Mouse (Mus musculus) cerebellum, postnatal 10 days (tissue): ENCODE data around the gene Ankrd12.
A peak's percentile ranks its signal among the peaks of the same experiment; 100 is the strongest.
"Not testable (repeated sequence)": the region's sequence is repeated elsewhere in the genome, so short reads cannot be mapped to it uniquely, and the experiment has no call there.

ENCODE experiments used
- DNase-seq, 2 experiments: peaks; one replicate each; pipeline ENCODE4 v3.0.0; 2021; ENCODE audit warnings: mixed read lengths in 2 of 2

The Ankrd12 gene

GRCm38 (mm10) chr17:66077437-66077850 lies 555 bp upstream of the Ankrd12 start:
- DNase-seq = no peak

- peak; percentile 70 to 72 for DNase-seq
These were observed 538 bp downstream of the Ankrd12 start for GRCm38 (mm10) chr17:66076174-66076927.

- peak in 1 of 2 experiments; percentile 10 for DNase-seq
These were observed 1.1 kb downstream of the Ankrd12 start for GRCm38 (mm10) chr17:66075827-66076173.

- DNase-seq = no peak
These were observed 2.9 kb downstream of the Ankrd12 start for GRCm38 (mm10) chr17:66073971-66074370.

- DNase-seq = not testable (repeated sequence)
These were observed 7.9 kb downstream of the Ankrd12 start for GRCm38 (mm10) chr17:66069036-66069435.

- no peak for DNase-seq
These were observed 11.8 kb downstream of the Ankrd12 start for GRCm38 (mm10) chr17:66065115-66065514.

GRCm38 (mm10) chr17:66061241-66061938 lies 15.5 kb downstream of the Ankrd12 start:
- no peak for DNase-seq

- no peak for DNase-seq
These were observed 18.7 kb downstream of the Ankrd12 start for GRCm38 (mm10) chr17:66058160-66058559.

GRCm38 (mm10) chr17:66057145-66057544 lies 19.7 kb downstream of the Ankrd12 start:
- DNase-seq = no peak

GRCm38 (mm10) chr17:66053349-66053748 lies 23.5 kb downstream of the Ankrd12 start:
- DNase-seq = no peak

- no peak for DNase-seq
These were observed 28.1 kb downstream of the Ankrd12 start for GRCm38 (mm10) chr17:66048795-66049194.

GRCm38 (mm10) chr17:66048199-66048598 lies 28.7 kb downstream of the Ankrd12 start:
- no peak for DNase-seq

GRCm38 (mm10) chr17:66043679-66044078 lies 33.2 kb downstream of the Ankrd12 start:
- not testable (repeated sequence) for DNase-seq

GRCm38 (mm10) chr17:66041020-66041419 lies 35.9 kb downstream of the Ankrd12 start:
- DNase-seq = no peak

GRCm38 (mm10) chr17:66033239-66033638 lies 43.6 kb downstream of the Ankrd12 start:
- no peak for DNase-seq

- no peak for DNase-seq
These were observed 44.9 kb downstream of the Ankrd12 start for GRCm38 (mm10) chr17:66031991-66032390.

- peak; percentile 60 to 71 for DNase-seq
These were observed 52.7 kb downstream of the Ankrd12 start for GRCm38 (mm10) chr17:66024211-66024610.

- DNase-seq = no peak
These were observed 65.1 kb downstream of the Ankrd12 start for GRCm38 (mm10) chr17:66011790-66012189.

- DNase-seq = peak; percentile 93 to 94
These were observed 69.0 kb downstream of the Ankrd12 start for GRCm38 (mm10) chr17:66007892-66008291.

- no peak for DNase-seq
These were observed 69.4 kb downstream of the Ankrd12 start for GRCm38 (mm10) chr17:66007473-66007872.

GRCm38 (mm10) chr17:65988151-65988820 lies 88.6 kb downstream of the Ankrd12 start:
- DNase-seq = no peak

- DNase-seq = not testable (repeated sequence)
These were observed 100.2 kb downstream of the Ankrd12 start for GRCm38 (mm10) chr17:65976720-65977119.

GRCm38 (mm10) chr17:65967751-65968150 lies 109.1 kb downstream of the Ankrd12 start:
- DNase-seq = no peak

GRCm38 (mm10) chr17:65962263-65962662 lies 114.6 kb downstream of the Ankrd12 start:
- DNase-seq = no peak
